Mouse (Mus musculus) ovary, adult 18-20 months (tissue): ENCODE results near the gene Cdc73.
"Not testable (repeated sequence)": the region's sequence is repeated elsewhere in the genome, so short reads cannot be mapped to it uniquely, and the experiment has no call there.

Experiments used
- DNase-seq: peaks from one replicate; pipeline ENCODE4 v3.0.0; 2022; ENCODE audit warnings: low spot score, mixed read lengths

The Cdc73 gene

DNA sequence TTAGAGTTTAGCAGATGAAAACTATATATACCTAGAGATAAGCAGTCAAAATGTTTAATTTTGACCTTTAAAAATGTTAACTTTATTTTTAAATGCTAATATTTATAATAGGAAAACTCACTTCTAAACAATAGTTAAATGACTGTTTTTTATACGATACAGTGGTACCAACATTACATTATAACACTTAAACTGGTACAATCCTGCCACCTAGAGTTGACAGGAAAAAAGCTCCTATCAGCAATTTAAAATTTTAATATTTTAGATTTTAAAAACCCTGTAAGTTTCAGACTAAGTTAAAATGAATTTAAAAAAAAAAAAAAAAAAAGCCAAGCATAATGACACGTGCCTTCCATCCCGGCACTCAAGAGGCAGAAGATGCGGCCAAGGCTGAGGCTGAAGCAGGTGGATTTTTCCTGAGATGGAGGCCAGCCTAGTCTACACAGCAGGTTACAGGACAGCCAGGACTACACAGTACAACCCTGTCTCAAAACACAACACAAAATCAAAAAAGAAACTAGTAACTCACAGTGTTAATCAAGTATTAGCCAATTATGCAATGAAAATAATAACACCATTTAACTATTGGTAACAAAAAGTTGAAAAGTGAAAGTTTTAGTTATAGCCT lies 26.8 kb downstream of the Cdc73 start:
- no peak for DNase-seq

DNA sequence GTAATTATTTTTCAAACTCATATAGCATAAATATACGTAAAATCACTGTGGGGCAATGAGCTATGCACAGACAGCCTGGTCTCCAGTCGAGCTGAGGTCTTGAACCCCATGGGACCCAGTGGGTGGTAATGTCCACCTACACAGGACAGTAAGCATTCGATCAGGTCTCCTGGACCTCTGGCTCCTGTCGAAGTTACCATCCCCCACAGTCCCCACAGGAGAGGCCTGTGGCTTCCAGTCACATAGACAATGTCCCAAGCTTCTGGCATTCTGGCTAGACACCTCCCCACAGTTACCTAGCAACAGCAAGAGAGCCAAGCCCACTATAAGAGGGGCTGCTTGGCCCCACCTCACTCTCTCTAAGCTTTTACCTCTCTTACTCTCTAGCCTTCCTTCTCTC lies 37.9 kb downstream of the Cdc73 start:
- not testable (repeated sequence) for DNase-seq

DNA sequence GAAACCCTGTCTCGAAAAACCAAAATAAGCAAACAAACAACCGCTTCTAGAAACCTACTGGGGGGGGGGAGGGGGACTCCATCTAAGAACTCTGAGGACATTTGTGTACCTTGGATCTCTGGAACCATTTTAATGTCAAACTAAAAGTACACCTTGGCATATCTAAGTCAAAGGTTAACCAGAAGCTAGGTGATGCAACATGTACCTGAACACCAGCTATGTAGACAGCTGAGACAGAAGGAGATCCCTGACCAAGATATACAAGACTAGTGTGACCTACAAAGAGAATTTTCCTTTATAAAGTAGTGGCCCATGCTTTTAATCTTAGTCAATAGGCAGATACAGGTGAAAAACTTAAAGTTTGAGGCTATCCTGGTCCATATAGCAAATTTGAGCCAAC lies 39.5 kb downstream of the Cdc73 start:
- no peak for DNase-seq

DNA sequence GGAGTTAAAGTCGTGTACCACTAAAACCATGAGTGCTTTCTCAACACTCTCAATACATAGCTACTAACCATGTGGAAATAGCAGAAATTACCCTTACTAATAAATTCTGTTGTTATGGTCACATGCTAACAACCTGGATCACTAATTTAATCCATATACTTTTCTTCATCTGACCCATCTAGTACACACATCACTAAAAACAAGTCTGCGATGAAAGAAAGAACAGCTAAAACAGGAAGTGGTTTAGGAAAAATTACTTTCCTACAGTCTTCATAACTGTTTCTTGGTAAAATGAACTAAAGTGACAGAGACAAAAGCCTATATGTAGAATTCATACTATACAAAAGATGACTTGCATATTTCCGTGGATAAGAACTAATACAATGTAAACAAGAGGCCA lies 49.0 kb downstream of the Cdc73 start:
- DNase-seq: no peak

DNA sequence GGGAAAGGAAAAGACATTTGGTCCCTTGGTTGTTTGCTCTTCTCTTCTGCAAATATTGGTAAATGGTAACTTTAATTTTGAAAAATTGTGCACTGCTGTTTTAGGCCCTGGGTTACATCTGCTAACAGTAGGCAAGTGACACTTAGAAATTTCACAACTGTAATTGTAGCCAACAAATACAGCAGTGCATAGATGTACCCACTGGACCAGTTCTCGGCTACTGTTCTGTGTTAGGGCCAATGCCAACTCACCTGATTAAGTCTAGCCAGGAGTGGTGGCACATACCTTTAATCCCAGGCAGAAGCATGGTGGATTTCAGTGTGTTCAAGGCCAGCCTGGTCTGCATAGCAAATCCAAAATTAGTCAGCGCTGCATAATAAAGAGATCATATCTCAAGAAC lies 52.4 kb downstream of the Cdc73 start:
- DNase-seq: no peak

DNA sequence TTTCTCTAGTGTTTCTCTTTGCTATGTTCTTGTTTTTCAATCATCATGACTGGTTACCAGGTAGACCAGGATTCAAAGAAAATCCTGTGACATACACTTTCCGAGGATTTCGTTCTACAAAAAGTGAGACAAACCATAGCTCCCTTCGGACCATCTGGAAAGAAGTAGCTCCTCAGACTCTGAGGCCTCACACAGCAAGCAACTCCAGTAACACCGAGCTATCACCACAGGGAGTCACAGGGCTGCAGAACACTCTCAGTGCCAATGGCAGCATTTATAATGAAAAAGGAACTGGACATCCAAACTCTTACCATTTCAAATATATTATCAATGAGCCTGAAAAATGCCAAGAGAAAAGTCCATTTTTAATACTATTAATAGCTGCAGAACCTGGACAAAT lies 56.5 kb downstream of the Cdc73 start:
- no peak for DNase-seq

DNA sequence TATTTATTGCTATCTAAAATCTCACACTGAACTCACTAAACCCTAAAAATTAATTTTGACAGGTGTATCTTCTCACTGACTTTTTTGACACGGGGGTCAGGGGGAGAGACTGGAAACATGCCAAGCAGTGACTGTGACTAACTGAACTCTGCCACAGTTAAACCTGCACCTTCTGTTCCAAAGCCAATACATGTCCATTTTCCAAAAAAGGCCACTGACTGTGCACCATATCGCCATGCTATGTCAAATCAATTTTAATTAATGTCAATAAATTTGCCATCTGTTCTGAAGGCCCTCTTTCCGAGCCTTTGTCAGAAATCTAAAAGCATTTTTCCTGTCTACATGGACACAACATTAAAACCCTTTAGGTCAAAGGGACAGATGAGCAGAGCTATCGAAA lies 57.3 kb downstream of the Cdc73 start:
- no peak for DNase-seq

DNA sequence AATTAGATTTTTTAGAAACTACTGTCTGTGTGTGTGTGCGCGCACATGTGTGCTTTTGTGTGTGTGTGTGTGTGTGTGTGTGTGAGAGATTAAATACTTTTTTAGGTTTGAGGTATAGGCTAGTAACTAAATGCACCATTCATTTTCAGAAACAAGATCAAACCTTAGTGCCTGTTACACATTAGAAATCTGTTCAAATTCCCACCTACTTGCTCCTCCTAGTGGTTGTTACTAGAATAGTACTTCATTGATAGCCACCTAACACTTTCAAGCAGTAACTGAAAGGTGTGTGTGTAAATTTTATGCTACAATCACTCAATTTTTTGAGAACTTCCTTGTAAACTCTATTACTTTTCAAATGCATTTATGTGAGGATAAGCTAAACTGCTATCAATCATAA lies 58.5 kb downstream of the Cdc73 start:
- no peak for DNase-seq

DNA sequence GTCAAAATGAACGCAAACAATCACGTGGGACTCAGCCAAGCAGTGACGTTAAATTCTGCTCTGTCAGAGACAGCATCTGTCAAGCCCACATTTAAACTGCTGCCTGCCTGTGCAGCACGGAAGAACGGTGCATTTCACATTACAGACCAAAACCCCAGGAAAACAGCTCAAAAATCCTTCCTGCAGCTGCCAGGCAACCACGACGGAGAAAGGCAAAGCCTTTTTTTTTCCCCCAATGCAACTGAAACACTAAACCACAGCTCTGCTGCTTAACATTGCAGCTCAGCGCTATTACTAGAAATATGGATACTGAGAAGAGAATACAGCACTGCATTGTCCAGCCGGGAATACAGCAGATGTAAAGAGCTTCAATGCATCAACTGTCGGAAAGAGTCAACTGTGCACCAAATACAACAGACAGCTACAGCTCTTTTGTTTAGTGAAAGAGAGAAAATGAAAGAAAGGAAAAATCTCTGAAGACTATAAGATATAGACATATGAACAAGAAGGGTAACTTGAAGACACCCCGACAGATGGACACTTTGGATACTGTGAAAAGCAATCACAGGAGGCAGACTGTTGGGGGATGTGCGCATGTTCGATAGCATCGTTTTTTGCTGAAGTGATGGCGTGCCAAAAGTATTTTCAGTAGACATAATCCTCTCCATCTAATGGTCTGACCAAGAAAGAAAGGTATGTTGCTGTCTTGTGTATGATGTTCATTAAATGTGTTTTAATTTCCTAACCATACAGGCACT lies 61.9 kb downstream of the Cdc73 start, which contains the start of gene B3galt2:
Gene B3galt2 (plus strand): TSS at position 15 of the 758 bp plus-strand sequence.
- DNase-seq: no peak

DNA sequence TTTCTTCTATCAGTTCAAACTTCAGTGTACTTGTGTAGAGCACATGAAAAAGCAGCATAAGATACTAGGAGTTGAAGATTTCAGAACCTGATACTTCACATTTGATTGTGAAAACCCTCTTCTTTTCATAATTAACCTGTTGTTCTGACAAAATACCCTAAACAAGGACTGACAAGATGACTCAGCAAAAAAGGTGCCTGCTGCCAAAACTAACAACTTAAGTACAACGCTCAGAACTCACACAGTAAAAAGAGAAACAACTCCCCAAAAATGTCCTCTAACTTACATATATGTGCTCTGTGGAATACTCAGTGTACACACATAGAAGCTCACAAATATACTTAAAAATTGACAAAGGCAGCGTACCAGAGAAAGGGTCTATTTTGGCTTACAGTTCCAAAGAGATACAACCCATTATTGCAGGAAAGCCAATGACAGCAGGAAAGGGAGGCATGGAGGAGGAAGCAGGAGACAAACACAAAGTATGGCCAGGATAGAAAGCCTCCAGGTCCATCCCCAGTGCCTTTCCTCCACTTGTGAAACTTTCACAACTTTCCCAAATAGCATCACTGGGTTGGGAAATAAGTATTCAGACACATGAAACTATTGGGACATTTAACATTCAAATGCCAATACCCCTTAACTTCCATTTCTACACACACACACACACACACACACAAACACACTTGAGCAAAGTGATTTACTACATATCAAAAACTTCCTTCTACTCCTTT lies 69.7 kb downstream of the Cdc73 start:
- DNase-seq: no peak

DNA sequence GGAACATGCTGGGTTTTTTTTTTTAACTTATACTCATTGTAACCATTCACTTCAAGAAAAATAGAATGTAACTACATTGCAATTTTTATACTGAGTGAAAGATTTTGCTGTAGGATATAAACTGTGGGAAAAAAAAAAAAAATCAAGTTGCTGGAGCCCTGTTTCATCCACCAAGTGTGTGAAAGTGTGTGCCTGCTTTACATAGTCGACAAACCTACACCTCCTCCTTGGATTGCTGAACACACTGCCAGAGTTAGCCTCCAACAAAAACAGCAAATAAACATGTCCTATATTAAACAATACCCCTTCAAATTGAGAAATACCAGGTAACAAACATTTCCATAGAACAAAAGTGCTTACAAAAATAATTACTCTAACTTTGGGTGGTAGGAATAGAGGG lies 70.3 kb downstream of the Cdc73 start:
- DNase-seq: no peak

DNA sequence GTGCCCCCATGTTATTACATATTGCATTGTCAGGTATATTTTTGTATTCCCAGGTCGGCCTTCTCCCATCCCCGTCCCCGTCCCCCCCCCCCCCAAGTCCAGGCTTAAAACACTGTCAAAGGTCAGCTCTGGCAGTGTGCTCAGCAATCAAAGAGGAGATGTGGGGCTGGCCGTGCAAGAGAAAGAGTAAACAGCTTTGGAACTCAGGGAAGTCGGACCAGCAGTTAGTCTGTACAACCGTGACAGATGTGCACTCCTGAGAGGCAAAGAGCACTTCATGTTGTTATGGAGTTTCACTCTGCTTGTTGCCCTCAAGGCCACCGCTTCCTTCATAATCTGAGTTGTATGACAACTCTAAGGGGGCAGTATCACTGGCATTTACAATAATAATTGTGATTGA lies 71.4 kb downstream of the Cdc73 start:
- no peak for DNase-seq

DNA sequence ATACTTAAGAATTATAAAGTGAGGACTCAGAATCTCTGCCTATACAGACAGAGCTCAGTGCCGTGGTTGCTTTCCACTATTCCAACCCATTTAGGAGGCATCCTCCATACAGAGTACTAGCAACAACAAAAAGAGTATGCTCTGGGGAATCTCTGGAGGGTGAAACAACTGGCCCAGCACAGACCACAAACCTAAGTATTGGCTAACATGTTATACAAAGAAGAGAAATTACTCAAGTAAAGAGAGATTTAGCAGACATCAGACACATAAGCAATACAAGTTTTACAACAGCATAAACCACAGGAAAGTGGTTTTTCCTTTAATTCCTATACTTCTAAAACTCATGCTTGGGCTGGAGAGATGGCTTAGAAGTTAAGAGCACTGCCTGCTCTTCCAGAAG lies 80.1 kb downstream of the Cdc73 start:
- DNase-seq: no peak

DNA sequence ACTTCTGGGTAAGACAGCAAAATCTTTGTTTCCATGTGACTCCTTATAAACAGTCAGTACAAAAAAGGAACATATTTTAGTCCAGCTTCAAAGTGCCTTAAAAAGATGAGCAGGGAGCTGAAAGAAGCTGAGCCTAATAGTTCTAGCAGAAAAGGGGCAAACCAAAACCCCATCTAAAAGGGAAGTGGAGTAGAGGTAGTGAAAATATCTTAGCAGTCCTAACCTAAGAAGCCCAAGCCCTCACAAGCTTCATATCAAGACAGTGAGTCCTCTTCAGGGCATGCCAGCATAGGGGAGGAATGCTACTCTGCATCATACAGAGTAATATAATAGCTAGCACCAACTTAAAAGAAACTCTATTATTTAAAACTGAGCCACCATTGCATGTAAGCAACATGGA lies 80.8 kb downstream of the Cdc73 start:
- DNase-seq: no peak

DNA sequence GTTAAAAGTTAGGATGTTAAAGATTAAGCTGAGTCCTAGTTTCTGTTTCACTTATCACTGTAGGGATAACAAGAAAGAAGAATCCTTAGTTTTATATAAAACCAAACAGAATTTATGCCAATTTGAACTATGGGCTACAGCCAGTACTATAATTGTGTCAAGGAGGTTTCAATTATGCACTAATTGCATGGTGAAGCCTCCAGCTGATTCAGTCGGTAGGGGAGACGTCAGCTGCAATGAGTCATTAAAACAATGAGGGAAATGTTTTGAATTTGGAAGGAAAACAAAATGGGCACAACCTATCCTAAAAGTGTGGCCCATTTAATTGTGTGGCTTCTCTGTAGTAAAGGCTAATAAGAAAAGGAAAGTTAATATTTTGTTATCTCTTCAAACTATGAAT lies 82.9 kb downstream of the Cdc73 start:
- no peak for DNase-seq

DNA sequence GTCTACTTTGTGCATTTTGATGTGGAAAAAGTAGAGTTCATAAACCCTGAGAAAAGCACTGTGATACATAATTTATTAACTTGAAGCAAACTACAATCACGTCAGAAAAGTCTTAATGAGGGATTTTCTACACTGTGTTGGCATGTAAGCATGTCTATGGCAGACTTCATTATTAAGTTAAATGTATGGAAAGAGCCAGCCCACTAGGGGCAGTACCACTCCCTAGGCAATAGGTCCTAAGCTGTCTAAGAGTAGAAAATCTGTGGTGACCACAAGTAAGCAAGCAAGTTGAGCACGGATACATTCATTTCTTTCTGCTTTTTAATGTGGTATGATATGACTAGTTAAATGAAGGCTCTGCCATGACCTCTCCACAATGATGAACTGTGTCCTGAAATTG lies 89.8 kb downstream of the Cdc73 start:
- no peak for DNase-seq

DNA sequence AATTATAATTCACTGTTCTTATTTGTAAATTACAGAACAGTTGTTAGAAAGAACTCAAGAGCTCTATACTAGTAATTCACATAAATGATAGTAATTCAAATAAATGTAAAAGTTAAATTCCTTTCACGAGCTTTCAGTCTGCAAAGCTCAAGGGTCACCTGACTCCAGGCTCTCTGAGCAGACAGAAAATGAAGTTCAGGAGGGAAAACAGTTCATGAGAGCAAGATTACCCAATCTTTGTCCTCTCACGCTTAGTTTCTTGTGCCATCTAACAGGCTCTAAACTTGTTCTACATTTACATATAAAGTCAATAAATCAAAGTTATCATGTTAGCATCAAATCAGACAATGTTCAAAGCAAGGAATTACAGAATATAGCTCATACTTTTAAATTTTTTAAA lies 93.8 kb downstream of the Cdc73 start:
- no peak for DNase-seq

DNA sequence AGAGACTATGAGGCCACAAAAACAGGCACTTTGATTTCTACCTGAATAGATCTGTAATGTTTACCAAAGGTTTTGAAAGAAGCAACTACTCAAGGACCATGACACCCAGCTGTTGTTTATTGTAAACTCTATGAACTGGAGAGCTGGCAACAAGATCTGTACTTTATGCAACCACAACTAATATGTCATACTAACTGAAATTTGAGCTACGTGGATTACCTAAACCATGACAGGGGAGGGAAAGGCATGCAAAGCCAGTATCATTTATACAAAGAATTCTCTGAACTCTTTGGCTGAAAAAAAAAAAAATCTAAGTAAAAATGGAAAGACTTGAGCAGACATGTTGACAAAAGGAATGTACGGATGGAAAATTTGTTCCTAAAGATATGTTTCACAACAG lies 105.8 kb downstream of the Cdc73 start:
- no peak for DNase-seq

DNA sequence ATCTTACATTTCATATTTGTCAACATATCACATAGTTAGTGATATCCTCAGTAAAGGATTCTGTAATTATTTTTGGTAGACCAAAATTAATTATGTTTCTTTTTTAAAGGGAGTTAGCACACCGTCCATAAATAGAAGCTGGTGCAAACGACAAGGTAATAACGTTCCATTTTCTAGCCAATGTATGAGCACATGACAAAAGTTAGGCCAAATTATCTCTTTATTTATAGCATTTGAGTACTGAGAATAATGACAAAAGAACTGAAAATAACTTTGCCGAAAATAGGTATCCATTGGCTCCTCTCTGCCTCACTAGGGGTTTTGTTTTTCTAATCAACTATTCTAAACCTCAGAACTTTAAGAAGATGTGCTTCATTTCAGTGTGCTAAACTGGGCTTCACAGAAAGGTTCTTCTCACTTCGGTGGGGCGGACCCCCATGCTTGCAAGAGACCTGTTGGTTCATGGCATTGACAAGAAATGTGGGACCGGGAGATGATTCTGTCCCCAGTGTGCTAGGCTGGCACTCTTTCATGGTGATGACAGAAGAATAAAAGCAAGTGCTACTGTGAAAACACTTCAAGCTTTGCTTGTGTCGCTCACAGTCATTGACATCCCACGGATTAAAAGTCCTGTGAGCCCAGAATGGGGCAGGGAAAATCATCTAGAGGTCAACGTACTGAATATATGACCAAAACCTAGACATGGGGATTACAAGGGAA lies 125.7 kb downstream of the Cdc73 start:
- no peak for DNase-seq

DNA sequence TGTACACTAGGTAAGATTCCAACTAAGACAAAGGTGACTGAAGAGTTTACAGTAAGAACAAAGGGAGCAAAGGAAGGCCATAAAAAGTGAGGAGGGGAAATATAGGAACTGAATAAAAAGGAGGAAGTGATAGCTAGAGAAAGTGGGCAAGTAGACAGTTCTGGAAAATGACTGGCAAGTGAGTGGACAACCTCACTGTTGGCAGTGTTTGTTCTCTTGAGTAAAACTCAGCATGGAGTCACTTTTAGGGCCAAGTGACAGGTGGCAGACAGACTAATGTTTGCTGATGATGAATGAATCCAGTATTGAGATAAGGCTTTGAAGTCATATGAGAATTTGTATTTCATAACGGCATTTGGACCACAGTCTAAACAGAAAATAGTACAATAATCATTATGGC lies 144.5 kb downstream of the Cdc73 start:
- no peak for DNase-seq

DNA sequence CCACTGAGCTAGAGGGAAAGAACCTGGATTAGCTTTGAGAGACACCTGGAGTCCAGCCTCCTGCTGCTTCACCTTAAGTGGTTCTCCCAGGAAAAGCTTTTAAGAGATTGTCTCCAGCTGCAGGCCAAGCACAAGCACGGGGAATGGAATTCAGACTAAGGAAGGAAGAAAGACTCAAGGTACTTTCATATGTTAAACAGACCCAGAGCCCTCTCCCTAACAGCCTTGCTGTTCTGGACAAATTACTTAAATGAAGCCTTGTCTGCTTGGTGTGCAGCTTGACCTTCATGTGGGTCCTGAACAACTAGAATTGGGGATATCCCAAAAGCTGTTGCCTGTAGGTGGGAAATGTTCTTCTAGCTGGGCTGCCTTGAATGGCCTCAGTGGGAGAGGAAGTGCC lies 147.2 kb downstream of the Cdc73 start:
- DNase-seq: no peak

DNA sequence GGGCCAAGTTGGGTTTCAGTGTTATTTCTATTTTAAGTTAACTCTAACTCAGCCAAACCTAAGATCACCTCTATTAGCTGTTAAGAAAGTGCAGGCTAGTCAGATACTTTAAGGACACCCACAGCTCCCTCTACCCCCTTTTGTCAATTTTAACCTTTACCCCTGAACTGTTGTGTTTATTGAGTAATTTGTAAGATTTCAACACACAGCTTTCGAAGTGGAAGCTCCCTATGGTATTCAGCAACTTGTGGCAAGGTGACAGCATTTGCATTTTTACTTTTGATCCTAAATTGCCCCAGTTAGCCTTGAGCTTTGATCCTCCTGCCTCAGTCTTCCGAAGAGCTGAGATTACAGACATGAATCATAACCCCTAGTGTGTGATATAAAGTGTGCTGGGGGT lies 148.1 kb downstream of the Cdc73 start:
- no peak for DNase-seq
